Mouse (Mus musculus): ENCODE data around the gene Plpp7. TPM values are rescaled to one million over a fixed set of nuclear protein-coding genes. Genes with fewer than 3 reads are reported as not detected.

Plpp7 gene
- total RNA-seq, 4 experiments from 2014 or later = 99.5 to 130 (median 113) TPM

GRCm38 (mm10) chr2:32068811-32069607 is 26.3 kb upstream of the Plpp7 start:
- no peak for DNase-seq (ENCODE audit: low spot score in 2 of 2)

GRCm38 (mm10) chr2:32070747-32071146 is 24.6 kb upstream of the Plpp7 start:
- no peak for DNase-seq (ENCODE audit: low spot score in 2 of 2)

- DNase-seq (ENCODE audit: low spot score in 2 of 2) = peak in 1 of 2 experiments; percentile 54
These were observed 20.9 kb upstream of the Plpp7 start for GRCm38 (mm10) chr2:32074404-32074803.

GRCm38 (mm10) chr2:32075368-32075767 is 20.0 kb upstream of the Plpp7 start:
- no peak for DNase-seq (ENCODE audit: low spot score in 2 of 2)

GRCm38 (mm10) chr2:32077744-32078143 is 17.6 kb upstream of the Plpp7 start:
- DNase-seq (ENCODE audit: low spot score in 2 of 2) = no peak

- DNase-seq (ENCODE audit: low spot score in 2 of 2) = no peak
These were observed 16.8 kb upstream of the Plpp7 start for GRCm38 (mm10) chr2:32078522-32078921.

- no peak for DNase-seq (ENCODE audit: low spot score in 2 of 2)
These were observed 16.1 kb upstream of the Plpp7 start for GRCm38 (mm10) chr2:32079191-32079725.

GRCm38 (mm10) chr2:32080681-32081080 is 14.6 kb upstream of the Plpp7 start:
- no peak for DNase-seq (ENCODE audit: low spot score in 2 of 2)

GRCm38 (mm10) chr2:32081296-32081929 is 13.9 kb upstream of the Plpp7 start:
- DNase-seq (ENCODE audit: low spot score in 2 of 2) = no peak

- DNase-seq (ENCODE audit: low spot score in 2 of 2) = no peak
These were observed 13.1 kb upstream of the Plpp7 start for GRCm38 (mm10) chr2:32082229-32082628.

- peak; percentile 39 to 47 for DNase-seq (ENCODE audit: low spot score in 2 of 2)
These were observed 11.9 kb upstream of the Plpp7 start for GRCm38 (mm10) chr2:32083159-32084011.

- peak in 1 of 2 experiments; percentile 32 for DNase-seq (ENCODE audit: low spot score in 2 of 2)
These were observed 11.0 kb upstream of the Plpp7 start, which contains the start of gene Fam78a for GRCm38 (mm10) chr2:32084111-32084871. Fam78a (minus strand) TSS chr2:32084857.

- DNase-seq (ENCODE audit: low spot score in 2 of 2) = no peak
These were observed 10.5 kb upstream of the Plpp7 start for GRCm38 (mm10) chr2:32084872-32085199.

GRCm38 (mm10) chr2:32085231-32085630 is 10.1 kb upstream of the Plpp7 start:
- no peak for DNase-seq (ENCODE audit: low spot score in 2 of 2)

GRCm38 (mm10) chr2:32087606-32088005 is 7.7 kb upstream of the Plpp7 start:
- peak in 1 of 2 experiments; percentile 44 for DNase-seq (ENCODE audit: low spot score in 2 of 2)

- peak; percentile 79 to 89 for DNase-seq (ENCODE audit: low spot score in 2 of 2)
These were observed 6.9 kb upstream of the Plpp7 start for GRCm38 (mm10) chr2:32088372-32088981.

GRCm38 (mm10) chr2:32089606-32090005 is 5.7 kb upstream of the Plpp7 start:
- DNase-seq (ENCODE audit: low spot score in 2 of 2) = no peak

- no peak for DNase-seq (ENCODE audit: low spot score in 2 of 2)
These were observed 5.2 kb upstream of the Plpp7 start for GRCm38 (mm10) chr2:32090145-32090544.

- peak; percentile 72 to 84 for DNase-seq (ENCODE audit: low spot score in 2 of 2)
These were observed 3.4 kb upstream of the Plpp7 start for GRCm38 (mm10) chr2:32091956-32092355.

- DNase-seq (ENCODE audit: low spot score in 2 of 2) = no peak
These were observed 1.2 kb upstream of the Plpp7 start for GRCm38 (mm10) chr2:32094001-32094707.
